Comparison of ENCODE assay signal across 8 mouse cellular contexts in the genomic region with DNA sequence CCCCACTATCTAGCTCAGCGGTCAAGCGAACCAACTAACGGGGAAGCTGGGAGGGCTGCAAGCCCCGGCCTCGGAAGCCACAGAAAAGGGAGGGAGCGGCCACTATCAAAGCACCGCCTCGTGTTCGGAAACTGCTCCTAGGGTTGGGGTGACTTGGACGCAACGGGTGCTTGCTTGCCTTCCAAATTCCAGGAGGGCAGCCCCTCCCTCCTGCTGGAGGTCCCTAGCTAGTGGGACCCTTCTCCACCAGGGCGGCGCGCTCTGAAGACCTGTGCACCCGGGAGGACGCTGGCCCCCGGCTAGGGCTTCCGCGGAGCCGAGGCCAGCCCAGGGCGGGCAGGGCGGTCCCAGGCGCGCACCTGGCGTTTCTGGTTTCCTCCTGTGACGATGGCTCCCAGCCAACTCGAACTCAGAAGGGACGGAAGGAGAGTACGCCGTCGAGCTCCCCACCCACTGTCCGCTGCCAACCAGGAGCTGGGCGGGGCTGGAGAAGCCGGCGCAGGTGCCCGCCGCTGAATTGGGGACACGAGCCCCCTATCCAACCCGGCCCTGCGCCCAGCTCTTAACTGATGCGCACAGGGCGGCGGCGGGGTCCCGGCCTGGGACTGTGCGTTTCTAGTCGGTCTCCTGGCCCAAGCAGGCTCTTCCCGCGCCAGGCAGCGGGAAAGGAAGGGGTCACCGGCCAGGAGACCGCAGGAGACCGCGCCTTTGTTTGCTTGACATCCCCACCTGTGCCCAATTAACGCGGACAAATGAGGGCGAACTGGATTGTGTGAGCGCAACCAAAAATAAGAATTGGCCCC. TPM values are rescaled to one million over a fixed set of nuclear protein-coding genes. Genes with fewer than 3 reads are reported as not detected.
DNase-seq lines count a peak whose midpoint lies in the region; ATAC-seq and TF ChIP-seq lines count a peak whose summit lies in the region.

No protein-coding gene starts in this region.

- TF ChIP-seq POLR2A in lung, adult 2 months (IDR thresholded peaks at IDR 0.05; ENCODE audit: borderline replicate concordance, extremely low read depth, low read depth, low read length), result peak; percentile 56; the same call in 1 of the 2 replicates

- DNase-seq in ES-E14 (ENCODE audit: low read depth, low spot score), result no peak
- DNase-seq in cerebellum, adult 11-12 months, result peak; percentile 50
- DNase-seq in forebrain, postnatal 0 days, result no peak
- DNase-seq in lung, adult 2 months, result peak; percentile 70
- peak; percentile 84 for DNase-seq in thymus, postnatal 25 days
- no peak for DNase-seq in layer of hippocampus, adult 9-11 months

- under 1% methylated on average over 53 of the region's 58 CpGs for WGBS in forebrain, postnatal 0 days
- under 1% methylated on average over 58 of the region's 58 CpGs for WGBS in intestine, postnatal 0 days
- WGBS in lung, adult 2 months, result 2% methylated on average over 58 of the region's 58 CpGs
- WGBS in neural tube, embryonic 15.5 days, result under 1% methylated on average over 58 of the region's 58 CpGs

- ATAC-seq in forebrain, postnatal 0 days, result peak; percentile 29; the same call in 1 of the 2 replicates
- peak; percentile 87 for ATAC-seq in intestine, postnatal 0 days
- ATAC-seq in neural tube, embryonic 15.5 days (ENCODE audit: low FRiP score), result no peak

- H3K36me3 ChIP-seq in ES-E14 (ENCODE audit: control insufficient read depth, insufficient read depth, low read length, poor library complexity, severe bottlenecking), result no peaks in the 10 kb centered on the region
- no peaks in the 10 kb centered on the region for H3K36me3 ChIP-seq in forebrain, postnatal 0 days (ENCODE audit: insufficient read depth)
- no peaks in the 10 kb centered on the region for H3K36me3 ChIP-seq in intestine, postnatal 0 days (ENCODE audit: control insufficient read depth, insufficient read depth)
- H3K36me3 ChIP-seq in neural tube, embryonic 15.5 days, result no peaks in the 10 kb centered on the region

- peak overlapping the region; percentile 8 for H3K9ac ChIP-seq in ES-E14 (ENCODE audit: insufficient read depth, low read depth, low read length, poor library complexity, severe bottlenecking)
- peak overlapping the region; percentile 19; the same call in 1 of the 2 replicates for H3K9ac ChIP-seq in forebrain, postnatal 0 days
- peak overlapping the region; percentile 50 for H3K9ac ChIP-seq in intestine, postnatal 0 days (ENCODE audit: low read depth, low read length)
- peak overlapping the region; percentile 15 for H3K9ac ChIP-seq in neural tube, embryonic 15.5 days (replicated peaks)

- peaks cover 8% of the 10 kb centered on the region; the same call in 1 of the 2 replicates for H3K27me3 ChIP-seq in forebrain, postnatal 0 days (ENCODE audit: insufficient read depth, low read length)
- H3K27me3 ChIP-seq in intestine, postnatal 0 days (replicated peaks; ENCODE audit: control insufficient read depth, insufficient read depth, low read length), result 0 out of 2 replicates have a peak, but pooled peaks cover 4% of the 10 kb centered on the region
- H3K27me3 ChIP-seq in neural tube, embryonic 15.5 days (replicated peaks), result peaks cover 26% of the 10 kb centered on the region

- in situ Hi-C loops in ES-E14 (cut with MboI; ENCODE audit: low sequenced_read_pairs in 2 of 2, unreplicated experiment in 2 of 2), result no loop called here

- peaks cover 5 to 6% of the 10 kb centered on the region in 2 experiments; a peak in 3 of 4 replicates for H3K4me1 ChIP-seq in ES-E14 (ENCODE audit: control insufficient read depth in 2 of 2, insufficient read depth in 2 of 2, low read length in 2 of 2, poor library complexity in 1 of 2)
- H3K4me1 ChIP-seq in forebrain, postnatal 0 days (ENCODE audit: insufficient read depth), result 0 out of 2 replicates have a peak, but pooled peaks cover 5% of the 10 kb centered on the region
- H3K4me1 ChIP-seq in intestine, postnatal 0 days (replicated peaks; ENCODE audit: control insufficient read depth, insufficient read depth, low read length), result 0 out of 2 replicates have a peak, but pooled peaks cover 15% of the 10 kb centered on the region
- no peaks in the 10 kb centered on the region; the same call in 1 of the 2 replicates for H3K4me1 ChIP-seq in lung, adult 2 months (ENCODE audit: control insufficient read depth, insufficient read depth, low read length)
- peaks cover 16% of the 10 kb centered on the region for H3K4me1 ChIP-seq in neural tube, embryonic 15.5 days

- no peak for TF ChIP-seq CTCF in forebrain, postnatal 0 days (IDR thresholded peaks at IDR 0.05; ENCODE audit: low read depth)
- peak; percentile 57 for TF ChIP-seq CTCF in intestine, postnatal 0 days (IDR thresholded peaks at IDR 0.05; ENCODE audit: low read depth)
- TF ChIP-seq CTCF in lung, adult 2 months (IDR thresholded peaks at IDR 0.05; ENCODE audit: insufficient read depth, low read length), result no peak

- H3K9me3 ChIP-seq in ES-E14 (ENCODE audit: control insufficient read depth, insufficient read depth, low read depth, low read length), result no peaks in the 10 kb centered on the region
- H3K9me3 ChIP-seq in forebrain, postnatal 0 days (ENCODE audit: low read length), result no peaks in the 10 kb centered on the region
- H3K9me3 ChIP-seq in intestine, postnatal 0 days (ENCODE audit: control insufficient read depth), result no peaks in the 10 kb centered on the region
- no peaks in the 10 kb centered on the region for H3K9me3 ChIP-seq in neural tube, embryonic 15.5 days (replicated peaks)

- H3K27ac ChIP-seq in ES-E14 (ENCODE audit: insufficient read depth, low read depth, low read length, poor library complexity, severe bottlenecking), result no peak overlapping the region
- no peak overlapping the region for H3K27ac ChIP-seq in forebrain, postnatal 0 days (ENCODE audit: low read depth, low read length)
- peak overlapping the region; percentile 91 for H3K27ac ChIP-seq in intestine, postnatal 0 days (ENCODE audit: low read depth, low read length)
- no peak overlapping the region for H3K27ac ChIP-seq in neural tube, embryonic 15.5 days (replicated peaks)

- peak overlapping the region; percentile 59 for H3K4me2 ChIP-seq in forebrain, postnatal 0 days (ENCODE audit: low read depth)
- H3K4me2 ChIP-seq in intestine, postnatal 0 days (replicated peaks; ENCODE audit: low read depth), result peak overlapping the region; percentile 85
- peak overlapping the region; percentile 75 for H3K4me2 ChIP-seq in neural tube, embryonic 15.5 days

- peak overlapping the region; percentile 56 to 74 for H3K4me3 ChIP-seq in ES-E14 (ENCODE audit: insufficient read depth in 1 of 2, low read depth in 1 of 2, low read length in 2 of 2, poor library complexity in 1 of 2, severe bottlenecking in 1 of 2)
- H3K4me3 ChIP-seq in forebrain, postnatal 0 days (ENCODE audit: low read depth, low read length), result peak overlapping the region; percentile 30
- H3K4me3 ChIP-seq in intestine, postnatal 0 days (ENCODE audit: low read depth, low read length), result peak overlapping the region; percentile 47
- peak overlapping the region; percentile 54 for H3K4me3 ChIP-seq in lung, adult 2 months (replicated peaks; ENCODE audit: extremely low read depth, low read depth, low read length)
- H3K4me3 ChIP-seq in neural tube, embryonic 15.5 days (replicated peaks), result peak overlapping the region; percentile 40

TF ChIP-seq in ES-E14, 5 proteins besides CTCF, POLR2A, EP300 and RAD21:
- TF ChIP-seq HCFC1 (IDR thresholded peaks at IDR 0.05; ENCODE audit: borderline replicate concordance, insufficient read depth, low read length) (no peak), CHD2 (IDR thresholded peaks at IDR 0.05; ENCODE audit: low read depth, low read length) (no peak), ZC3H11A (IDR thresholded peaks at IDR 0.05; ENCODE audit: borderline replicate concordance, low read depth, low read length) (no peak), ZNF384 (IDR thresholded peaks at IDR 0.05; ENCODE audit: low read depth, low read length) (no peak), MAFK (IDR thresholded peaks at IDR 0.05; ENCODE audit: insufficient read depth, low read depth, low read length) (no peak)
TF ChIP-seq in ES-E14: peak in this region for 0.

RNA-seq across cellular contexts. Expression of gene Ttll10, which starts 18.5 kb away (rescaled TPM):
- total RNA-seq in ES-E14 (2012; rRNA removed), result 0.22 and 0.37 TPM in 2 replicates
- not detected in 2 replicates for total RNA-seq in forebrain, postnatal 0 days (2014; rRNA removed)
- 0.06 TPM in 1 of 2 replicates, not detected in the other for polyA plus RNA-seq in forebrain, postnatal 0 days (2015; fragmentation: Nextera tagmentation; extraction: Ambion mirVana)
- polyA plus RNA-seq in intestine, postnatal 0 days (2015; fragmentation: Nextera tagmentation; extraction: Ambion mirVana), result 2.1 and 2.6 TPM in 2 replicates
- polyA plus RNA-seq in lung, adult 2 months (2012; rRNA removed), result 5.8 and 7.2 TPM in 2 replicates
- 0.64 TPM in 1 of 2 replicates, not detected in the other for polyA plus RNA-seq in neural tube, embryonic 15.5 days (2015; fragmentation: Nextera tagmentation; extraction: Ambion mirVana)

RNA-seq across cellular contexts. Expression of gene 9430015G10Rik, which starts 32.1 kb away (rescaled TPM):
- 83.4 and 131 TPM in 2 replicates for total RNA-seq in ES-E14 (2012; rRNA removed)
- total RNA-seq in forebrain, postnatal 0 days (2014; rRNA removed), result 22.8 and 28.3 TPM in 2 replicates
- polyA plus RNA-seq in forebrain, postnatal 0 days (2015; fragmentation: Nextera tagmentation; extraction: Ambion mirVana), result 18.3 and 22.3 TPM in 2 replicates
- 3.4 and 3.5 TPM in 2 replicates for polyA plus RNA-seq in intestine, postnatal 0 days (2015; fragmentation: Nextera tagmentation; extraction: Ambion mirVana)
- polyA plus RNA-seq in lung, adult 2 months (2012; rRNA removed), result 13.8 and 16.3 TPM in 2 replicates
- polyA plus RNA-seq in neural tube, embryonic 15.5 days (2015; fragmentation: Nextera tagmentation; extraction: Ambion mirVana), result 23.5 and 27.3 TPM in 2 replicates

RNA-seq across cellular contexts. Expression of gene Tnfrsf18, which starts 51.7 kb away (rescaled TPM):
- total RNA-seq in ES-E14 (2012; rRNA removed), result 0.62 and 1.1 TPM in 2 replicates
- 1.5 TPM in 1 of 2 replicates, not detected in the other for total RNA-seq in forebrain, postnatal 0 days (2014; rRNA removed)
- polyA plus RNA-seq in forebrain, postnatal 0 days (2015; fragmentation: Nextera tagmentation; extraction: Ambion mirVana), result 0.67 and 1.2 TPM in 2 replicates
- polyA plus RNA-seq in intestine, postnatal 0 days (2015; fragmentation: Nextera tagmentation; extraction: Ambion mirVana), result 0.55 and 0.56 TPM in 2 replicates
- 4.3 and 5.2 TPM in 2 replicates for polyA plus RNA-seq in lung, adult 2 months (2012; rRNA removed)
- polyA plus RNA-seq in neural tube, embryonic 15.5 days (2015; fragmentation: Nextera tagmentation; extraction: Ambion mirVana), result 1.8 and 3.3 TPM in 2 replicates

RNA-seq across cellular contexts. Expression of gene Rnf223, which starts 52.6 kb away (rescaled TPM):
- total RNA-seq in ES-E14 (2012; rRNA removed), result 1.7 and 2.2 TPM in 2 replicates
- 0.33 and 0.46 TPM in 2 replicates for total RNA-seq in forebrain, postnatal 0 days (2014; rRNA removed)
- 0.08 and 0.19 TPM in 2 replicates for polyA plus RNA-seq in forebrain, postnatal 0 days (2015; fragmentation: Nextera tagmentation; extraction: Ambion mirVana)
- polyA plus RNA-seq in intestine, postnatal 0 days (2015; fragmentation: Nextera tagmentation; extraction: Ambion mirVana), result not detected in 2 replicates
- 0.32 and 2.7 TPM in 2 replicates for polyA plus RNA-seq in lung, adult 2 months (2012; rRNA removed)
- polyA plus RNA-seq in neural tube, embryonic 15.5 days (2015; fragmentation: Nextera tagmentation; extraction: Ambion mirVana), result 0.37 and 0.43 TPM in 2 replicates

Comparison
In these comparisons a context has a peak if more than half of its experiments do, and no peak if none do; other contexts are left out.
1. DNase-seq: peak in cerebellum, adult 11-12 months (single experiment), lung, adult 2 months (single experiment) and thymus, postnatal 25 days (single experiment); none in ES-E14 (single experiment), forebrain, postnatal 0 days (single experiment) and layer of hippocampus, adult 9-11 months (single experiment).
2. Peak in every context shown above with its lines, with median percentiles within 50 percentile points of each other: H3K4me3 ChIP-seq, H3K9ac ChIP-seq and H3K4me2 ChIP-seq.